21 mouse cellular contexts compared by ENCODE assay signal in genomic region chr16:55297886-55298285, GRCm38 (mm10). TPM values are rescaled to one million over a fixed set of nuclear protein-coding genes. Genes with fewer than 3 reads are reported as not detected.
"Had no signal": no experiment of that assay in that cellular context is flagged by ENCODE, and none has a peak within 500 bp of the region (broad histone marks: within the 10 kb centered on the region; RNA-seq: fewer than 3 reads in every experiment).

Gene Zpld1, minus strand, starts transcription at chr16:55297986.

- H3K9ac ChIP-seq: neural tube, embryonic 13.5 days; neural tube, embryonic 15.5 days; stomach, embryonic 15.5 days had no signal

- H3K27me3 ChIP-seq: neural tube, embryonic 13.5 days; neural tube, embryonic 15.5 days; stomach, embryonic 15.5 days had no signal

- H3K4me2 ChIP-seq: neural tube, embryonic 13.5 days; neural tube, embryonic 15.5 days; stomach, embryonic 15.5 days had no signal

- H3K36me3 ChIP-seq: neural tube, embryonic 13.5 days; neural tube, embryonic 15.5 days; stomach, embryonic 15.5 days had no signal

- H3K4me1 ChIP-seq: neural tube, embryonic 13.5 days; neural tube, embryonic 15.5 days; stomach, embryonic 15.5 days had no signal

- DNase-seq: retina, postnatal 1 day; right cerebral cortex, adult 18-20 months; right cerebral cortex, postnatal 14 days; right cerebral cortex, postnatal 25 days; right cerebral cortex, postnatal 4 days; spleen, adult 18-20 months; thymus, adult 18-20 months; thymus, adult 2 months; thymus, postnatal 14 days; thymus, postnatal 25 days; thymus, postnatal 36 days; thymus, postnatal 4 days had no signal

- H3K9me3 ChIP-seq: neural tube, embryonic 13.5 days; neural tube, embryonic 15.5 days; stomach, embryonic 15.5 days had no signal

- H3K4me3 ChIP-seq: neural tube, embryonic 13.5 days; neural tube, embryonic 15.5 days; stomach, embryonic 15.5 days had no signal

- H3K27ac ChIP-seq: neural tube, embryonic 13.5 days; neural tube, embryonic 15.5 days; stomach, embryonic 15.5 days; stomach, postnatal 0 days had no signal

RNA-seq across cellular contexts. Expression of gene Zpld1, which starts in this region (rescaled TPM):
- total RNA-seq: neutrophil, adult 5-6 weeks had no signal
- polyA plus RNA-seq: small intestine, adult 2 months; spleen, adult 2 months; thymus, adult 2 months; thymus, postnatal 0 days; urinary bladder, adult 2 months had no signal
